20 mouse cellular contexts compared by ENCODE assay signal in the genomic region with DNA sequence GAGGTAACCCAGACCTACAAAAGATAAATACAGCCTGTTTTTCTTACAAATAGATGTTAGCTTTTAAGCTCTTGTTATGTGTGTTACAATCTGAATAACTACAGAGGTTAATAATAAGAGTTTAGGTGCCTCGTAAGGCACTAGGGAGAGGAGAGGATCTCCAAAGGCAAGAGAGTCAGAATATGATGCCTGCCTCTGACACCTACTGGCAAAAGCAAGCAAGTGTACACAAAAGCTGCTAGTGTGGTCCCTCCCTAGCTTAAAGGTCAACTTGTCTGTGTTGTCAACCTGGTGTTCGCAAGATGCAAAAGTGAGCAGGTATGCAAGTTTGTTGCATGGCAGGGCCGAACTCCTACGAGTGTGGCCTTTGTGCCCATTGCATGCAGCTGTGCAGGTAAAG. TPM values are rescaled to one million over a fixed set of nuclear protein-coding genes. Genes with fewer than 3 reads are reported as not detected.
DNase-seq lines count a peak whose midpoint lies in the region; ATAC-seq and TF ChIP-seq lines count a peak whose summit lies in the region.
"Had no signal": no experiment of that assay in that cellular context is flagged by ENCODE, and none has a peak within 500 bp of the region (broad histone marks: within the 10 kb centered on the region; RNA-seq: fewer than 3 reads in every experiment).

No protein-coding gene starts in this region.

- H3K27me3 ChIP-seq in forebrain, postnatal 0 days (ENCODE audit: insufficient read depth, low read length) = no peaks in the 10 kb centered on the region
- no peaks in the 10 kb centered on the region for H3K27me3 ChIP-seq in forebrain, embryonic 16.5 days (replicated peaks; ENCODE audit: control insufficient read depth, insufficient read depth, low read length)
- H3K27me3 ChIP-seq in kidney, postnatal 0 days (ENCODE audit: insufficient read depth, low read length) = no peaks in the 10 kb centered on the region
- H3K27me3 ChIP-seq in kidney, embryonic 14.5 days (ENCODE audit: control insufficient read depth, insufficient read depth, low read length) = no peaks in the 10 kb centered on the region
- H3K27me3 ChIP-seq: embryonic facial prominence, embryonic 15.5 days; kidney, embryonic 15.5 days; limb, embryonic 12.5 days; midbrain, embryonic 12.5 days had no signal

- no peak overlapping the region for H3K4me2 ChIP-seq in forebrain, postnatal 0 days (ENCODE audit: low read depth)
- no peak overlapping the region for H3K4me2 ChIP-seq in forebrain, embryonic 16.5 days (ENCODE audit: low read length)
- no peak overlapping the region for H3K4me2 ChIP-seq in kidney, postnatal 0 days (ENCODE audit: low read length)
- H3K4me2 ChIP-seq in kidney, embryonic 14.5 days (replicated peaks; ENCODE audit: low read depth, low read length) = no peak overlapping the region
- H3K4me2 ChIP-seq: embryonic facial prominence, embryonic 15.5 days; heart, embryonic 11.5 days; kidney, embryonic 15.5 days; limb, embryonic 12.5 days; midbrain, embryonic 12.5 days had no signal

- TF ChIP-seq POLR2A in cortical plate, adult 2 months (IDR thresholded peaks at IDR 0.05; ENCODE audit: extremely low read depth, insufficient read depth, low read length) = no peak

- no peak overlapping the region for H3K9ac ChIP-seq in forebrain, postnatal 0 days
- H3K9ac ChIP-seq in forebrain, embryonic 16.5 days (replicated peaks; ENCODE audit: low read depth, low read length) = no peak overlapping the region
- no peak overlapping the region for H3K9ac ChIP-seq in kidney, postnatal 0 days (ENCODE audit: low read depth, low read length)
- H3K9ac ChIP-seq in kidney, embryonic 14.5 days (ENCODE audit: low read depth, low read length) = no peak overlapping the region
- H3K9ac ChIP-seq: embryonic facial prominence, embryonic 15.5 days; kidney, embryonic 15.5 days; limb, embryonic 12.5 days; midbrain, embryonic 12.5 days had no signal

- 0 out of 2 replicates have a peak, but pooled peaks have one; percentile 14 for TF ChIP-seq CTCF in forebrain, postnatal 0 days (IDR thresholded peaks at IDR 0.05; ENCODE audit: low read depth)
- TF ChIP-seq CTCF in kidney, postnatal 0 days (IDR thresholded peaks at IDR 0.05; ENCODE audit: low read depth) = peak; percentile 46; the same call in 1 of the 2 replicates
- TF ChIP-seq CTCF in cortical plate, adult 2 months (IDR thresholded peaks at IDR 0.05; ENCODE audit: extremely low read depth, insufficient read depth, low read length) = peak; percentile 6; the same call in 1 of the 2 replicates

- 89% methylated on average over 4 of the region's 4 CpGs for WGBS in forebrain, postnatal 0 days
- WGBS in forebrain, embryonic 16.5 days = 89% methylated on average over 4 of the region's 4 CpGs
- WGBS in kidney, postnatal 0 days = 89% methylated on average over 4 of the region's 4 CpGs
- 90% methylated on average over 4 of the region's 4 CpGs for WGBS in kidney, embryonic 14.5 days

- H3K4me3 ChIP-seq in forebrain, postnatal 0 days (ENCODE audit: low read depth, low read length) = no peak overlapping the region
- no peak overlapping the region for H3K4me3 ChIP-seq in forebrain, embryonic 16.5 days (replicated peaks; ENCODE audit: low read length)
- no peak overlapping the region for H3K4me3 ChIP-seq in kidney, postnatal 0 days (replicated peaks; ENCODE audit: low read depth, low read length)
- H3K4me3 ChIP-seq in kidney, embryonic 14.5 days (ENCODE audit: low read length) = no peak overlapping the region
- H3K4me3 ChIP-seq in cortical plate, adult 2 months (ENCODE audit: insufficient read depth, low read length) = no peak overlapping the region
- H3K4me3 ChIP-seq: embryonic facial prominence, embryonic 15.5 days; forebrain, embryonic 10.5 days; kidney, embryonic 15.5 days; limb, embryonic 12.5 days; midbrain, embryonic 12.5 days had no signal

- H3K27ac ChIP-seq in forebrain, postnatal 0 days (ENCODE audit: low read depth, low read length) = no peak overlapping the region
- no peak overlapping the region for H3K27ac ChIP-seq in forebrain, embryonic 16.5 days (ENCODE audit: low read length)
- no peak overlapping the region for H3K27ac ChIP-seq in kidney, postnatal 0 days
- H3K27ac ChIP-seq in kidney, embryonic 14.5 days (ENCODE audit: low read depth, low read length) = no peak overlapping the region
- no peak overlapping the region for H3K27ac ChIP-seq in cortical plate, adult 2 months (ENCODE audit: insufficient read depth, low read length)
- H3K27ac ChIP-seq: embryonic facial prominence, embryonic 15.5 days; forebrain, embryonic 10.5 days; kidney, embryonic 15.5 days; limb, embryonic 12.5 days; midbrain, embryonic 12.5 days had no signal

- H3K9me3 ChIP-seq in forebrain, postnatal 0 days (ENCODE audit: low read length) = no peaks in the 10 kb centered on the region
- no peaks in the 10 kb centered on the region for H3K9me3 ChIP-seq in forebrain, embryonic 16.5 days (ENCODE audit: control insufficient read depth, low read length)
- no peaks in the 10 kb centered on the region for H3K9me3 ChIP-seq in kidney, postnatal 0 days (replicated peaks; ENCODE audit: low read length)
- no peaks in the 10 kb centered on the region for H3K9me3 ChIP-seq in kidney, embryonic 14.5 days (ENCODE audit: control insufficient read depth, low read length)
- H3K9me3 ChIP-seq: embryonic facial prominence, embryonic 15.5 days; forebrain, embryonic 10.5 days; kidney, embryonic 15.5 days; limb, embryonic 12.5 days; midbrain, embryonic 12.5 days had no signal

- H3K4me1 ChIP-seq in forebrain, postnatal 0 days (ENCODE audit: insufficient read depth) = no peaks in the 10 kb centered on the region
- no peaks in the 10 kb centered on the region for H3K4me1 ChIP-seq in forebrain, embryonic 16.5 days (replicated peaks; ENCODE audit: control insufficient read depth, insufficient read depth, low read length)
- no peaks in the 10 kb centered on the region for H3K4me1 ChIP-seq in kidney, postnatal 0 days (replicated peaks; ENCODE audit: insufficient read depth, low read length)
- no peaks in the 10 kb centered on the region for H3K4me1 ChIP-seq in kidney, embryonic 14.5 days (ENCODE audit: control insufficient read depth, insufficient read depth, low read length)
- no peaks in the 10 kb centered on the region for H3K4me1 ChIP-seq in cortical plate, adult 2 months (ENCODE audit: control insufficient read depth, insufficient read depth, low read length)
- H3K4me1 ChIP-seq: embryonic facial prominence, embryonic 15.5 days; forebrain, embryonic 10.5 days; kidney, embryonic 15.5 days; limb, embryonic 12.5 days; midbrain, embryonic 12.5 days had no signal

- no peaks in the 10 kb centered on the region; the same call in 1 of the 2 replicates for H3K36me3 ChIP-seq in forebrain, postnatal 0 days (ENCODE audit: insufficient read depth)
- H3K36me3 ChIP-seq in forebrain, embryonic 16.5 days (ENCODE audit: control insufficient read depth, insufficient read depth) = peaks cover 2% of the 10 kb centered on the region; the same call in 1 of the 2 replicates
- H3K36me3 ChIP-seq in kidney, postnatal 0 days (ENCODE audit: insufficient read depth, low read length) = no peaks in the 10 kb centered on the region
- H3K36me3 ChIP-seq in kidney, embryonic 14.5 days (ENCODE audit: control insufficient read depth, insufficient read depth, low read length) = no peaks in the 10 kb centered on the region
- H3K36me3 ChIP-seq: embryonic facial prominence, embryonic 15.5 days; forebrain, embryonic 10.5 days; limb, embryonic 12.5 days; midbrain, embryonic 12.5 days had no signal

- DNase-seq in forebrain, postnatal 0 days = no peak
- no peak for DNase-seq in kidney, postnatal 0 days (ENCODE audit: low spot score)
- DNase-seq in 416B (ENCODE audit: low read depth) = peak; percentile 33
- no peak for DNase-seq in liver
- no peak for DNase-seq in thymus, postnatal 25 days
- DNase-seq: cerebellum, adult 11-12 months; cerebellum, postnatal 25 days; gastrocnemius, postnatal 36 days; lung, postnatal 4 days; thymus, adult 18-20 months had no signal

- no peak for ATAC-seq in forebrain, postnatal 0 days
- no peak for ATAC-seq in forebrain, embryonic 16.5 days
- no peak for ATAC-seq in kidney, postnatal 0 days (replicated peaks; ENCODE audit: low FRiP score, low read depth)
- no peak for ATAC-seq in kidney, embryonic 14.5 days (ENCODE audit: low FRiP score, low TSS enrichment)
- ATAC-seq: hindbrain, embryonic 16.5 days had no signal

RNA-seq across cellular contexts. Expression of a gene that starts 34.8 kb away (rescaled TPM):
- 119 and 142 TPM in 2 replicates for total RNA-seq in forebrain, postnatal 0 days (2014; rRNA removed)
- 35.0 and 41.9 TPM in 2 replicates for polyA plus RNA-seq in forebrain, postnatal 0 days (2015; fragmentation: Nextera tagmentation; extraction: Ambion mirVana)
- 45.3 and 50.3 TPM in 2 replicates for polyA plus RNA-seq in forebrain, embryonic 16.5 days (2015; fragmentation: Nextera tagmentation; extraction: Ambion mirVana)
- polyA plus RNA-seq in kidney, postnatal 0 days (2015; fragmentation: Nextera tagmentation; extraction: Ambion mirVana) = 39.2 and 42.0 TPM in 2 replicates
- 53.5 and 53.8 TPM in 2 replicates for polyA plus RNA-seq in kidney, embryonic 14.5 days (2014; fragmentation: Nextera tagmentation; extraction: Ambion mirVana)
- polyA plus RNA-seq in cortical plate, adult 2 months (2012; rRNA removed) = 34.8 and 35.1 TPM in 2 replicates
